Mouse (Mus musculus) lung, embryonic 14.5 days (tissue): ENCODE data around the gene Olfr13. TPM values are rescaled to one million over a fixed set of nuclear protein-coding genes. Genes with fewer than 3 reads are reported as not detected.
A peak's percentile ranks its signal among the peaks of the same experiment; 100 is the strongest.
"Not testable (repeated sequence)": the region's sequence is repeated elsewhere in the genome, so short reads cannot be mapped to it uniquely, and the experiment has no call there.

Experiments
- ATAC-seq: fragments of 200-750 bp; cut with Nextera tagmentation; 2 replicates; pipeline ENCODE4 v1.8.0; 2017; ENCODE audit warnings: mild to moderate bottlenecking, moderate TSS enrichment, moderate library complexity; ENCODE audit not compliant: insufficient read depth
- DNase-seq: peaks from one replicate; pipeline ENCODE4 v3.0.0-alpha.2; 2015
- H3K27ac ChIP-seq: fragments of 300-500 bp; sonication (generic); 2 replicates; pipeline ENCODE4 v1.5.1; 2014; ENCODE audit warnings: low read depth, mild to moderate bottlenecking, moderate library complexity
- H3K27me3 ChIP-seq: fragments of 300-500 bp; sonication (generic); 2 replicates; pipeline ENCODE4 v1.6.1; 2014; ENCODE audit warnings: low read length, control low read depth; ENCODE audit not compliant: insufficient read depth
- H3K36me3 ChIP-seq: fragments of 300-500 bp; sonication (generic); 2 replicates; pipeline ENCODE4 v1.6.1; 2014; ENCODE audit warnings: control low read depth; ENCODE audit not compliant: insufficient read depth
- H3K4me1 ChIP-seq: fragments of 300-500 bp; sonication (generic); 2 replicates; pipeline ENCODE4 v1.6.1; 2014; ENCODE audit warnings: antibody characterized with exemption, control low read depth; ENCODE audit not compliant: insufficient read depth
- H3K4me2 ChIP-seq: fragments of 300-500 bp; sonication (generic); 2 replicates; pipeline ENCODE4 v1.6.1; 2014; ENCODE audit warnings: mild to moderate bottlenecking
- H3K4me3 ChIP-seq: fragments of 300-500 bp; sonication (generic); 2 replicates; pipeline ENCODE4 v1.5.1; 2014; ENCODE audit warnings: low read depth, low read length
- H3K9ac ChIP-seq: fragments of 300-500 bp; sonication (generic); 2 replicates; pipeline ENCODE4 v1.6.1; 2014
- H3K9me3 ChIP-seq: fragments of 300-500 bp; sonication (generic); 2 replicates; pipeline ENCODE4 v1.6.1; 2016; ENCODE audit warnings: low read depth, low read length, control low read depth
- CTCF ChIP-seq: IDR thresholded peaks from 2 replicates; pipeline ENCODE4 v1.5.1; 2016; ENCODE audit warnings: antibody characterized with exemption, low read depth
- WGBS: fragments of 180-500 bp; shearing (Covaris S2); extraction: QIAGEN DNeasy Blood & Tissue Kit; methylation state at CpG from one replicate; pipeline ENCODE4 v1.1.7; 2014; 5-methylcytosine and 5-hydroxymethylcytosine counted together
- polyA plus RNA-seq: library from polyadenylated mRNA; unstranded; fragments of >200 nt; fragmentation: Nextera tagmentation; extraction: Ambion mirVana; gene quantifications from 2 replicates; pipeline ENCODE4 v1.2.1, GENCODE M21; 2014

Gene Olfr13
- polyA plus RNA-seq, 1 experiment from 2014 or later, result not detected

DNA sequence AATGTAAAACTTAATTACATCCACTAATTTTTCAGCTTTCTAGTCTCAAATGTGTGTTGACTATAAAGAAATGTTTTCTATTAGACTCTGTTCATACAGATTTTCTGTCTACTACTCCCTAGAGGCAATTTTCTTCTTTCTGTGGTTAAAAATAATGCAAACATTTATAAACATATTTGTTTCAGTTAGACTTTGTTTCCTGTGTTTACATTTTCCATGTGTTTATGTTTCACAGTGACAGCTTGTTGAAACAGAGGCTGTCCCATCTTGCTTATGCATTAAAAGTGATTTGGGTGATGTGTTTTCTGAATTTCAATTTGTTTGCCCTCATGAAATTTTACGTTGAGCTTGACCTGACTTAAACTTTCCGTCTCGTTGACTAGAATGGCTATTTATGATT, 19.0 kb downstream of the Olfr13 start:
- DNase-seq, result peak; percentile 78
- no peaks in the 10 kb centered on the region for H3K27me3 ChIP-seq
- H3K27ac ChIP-seq, result peak overlapping the region; percentile 65
- no peak overlapping the region for H3K4me2 ChIP-seq
- H3K9ac ChIP-seq, result no peak overlapping the region
- TF ChIP-seq CTCF, result no peak
- H3K9me3 ChIP-seq, result no peaks in the 10 kb centered on the region
- no peak overlapping the region for H3K4me3 ChIP-seq
- 24% methylated on average over 3 of the region's 3 CpGs for WGBS
- peak; percentile 70; the same call in 1 of the 2 replicates for ATAC-seq
- H3K36me3 ChIP-seq, result no peaks in the 10 kb centered on the region
- H3K4me1 ChIP-seq, result no peaks in the 10 kb centered on the region

DNA sequence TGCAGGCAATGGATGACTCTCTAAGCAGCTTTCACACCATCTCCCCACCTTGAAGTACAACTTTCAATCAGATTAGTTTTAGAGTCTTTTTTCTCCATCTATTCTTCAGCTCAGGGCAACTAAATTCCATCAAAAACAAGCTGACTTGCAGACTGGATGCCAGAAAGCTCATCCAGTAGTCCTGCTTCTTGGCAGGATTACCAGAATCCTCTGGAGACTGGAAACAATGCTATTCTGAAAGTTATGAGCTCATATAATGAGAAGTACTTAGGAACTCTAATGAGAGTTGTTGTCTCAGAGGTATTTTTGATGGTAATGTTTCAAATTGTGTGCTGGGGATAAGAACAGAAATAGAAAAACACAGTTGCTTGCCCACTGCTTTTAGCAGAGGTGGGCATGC, 24.8 kb downstream of the Olfr13 start, which contains the start of gene Olfr435:
TSS of gene Olfr435 (plus strand) at position 366 of the 400 bp plus-strand sequence.
- peak; percentile 19 for DNase-seq

DNA sequence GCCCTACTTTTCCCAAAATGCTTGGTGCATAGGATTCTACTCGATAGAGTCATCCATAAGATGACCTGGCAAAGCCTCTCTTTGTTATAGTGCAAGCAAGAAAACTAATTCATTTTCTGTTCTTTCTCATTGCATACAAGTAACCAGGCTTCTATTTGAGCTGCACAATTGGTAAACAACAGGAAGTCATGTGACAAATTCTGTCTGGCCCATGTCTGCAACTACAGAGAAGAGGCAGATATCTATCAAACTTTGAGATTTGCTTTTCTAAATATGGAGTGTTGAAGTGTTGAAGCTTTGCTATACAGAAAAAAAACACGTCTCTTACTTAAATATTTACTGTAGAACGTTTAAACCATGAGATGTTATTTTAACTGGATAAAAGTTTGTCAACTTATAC, 26.2 kb downstream of the Olfr13 start:
- Histone ChIP-seq H3K36me3 (no peaks in the 10 kb centered on the region), H3K4me2 (no peak overlapping the region), H3K4me3 (no peak overlapping the region), H3K27ac (no peak overlapping the region), H3K9ac (no peak overlapping the region), H3K9me3 (no peaks in the 10 kb centered on the region), H3K27me3 (no peaks in the 10 kb centered on the region), H3K4me1 (no peaks in the 10 kb centered on the region)
- 25% methylated on average over 3 of the region's 3 CpGs for WGBS
- peak; percentile 79 for ATAC-seq
- no peak for TF ChIP-seq CTCF
- DNase-seq, result peak; percentile 64

More for the DNA sequence above, 24.8 kb downstream of the Olfr13 start, which contains the start of gene Olfr435:
- Histone ChIP-seq H3K27me3 (no peaks in the 10 kb centered on the region), H3K4me2 (no peak within 1 kb of the TSS), H3K9me3 (no peaks in the 10 kb centered on the region), H3K27ac (no peak within 1 kb of the TSS), H3K36me3 (no peaks in the 10 kb centered on the region), H3K9ac (no peak within 1 kb of the TSS), H3K4me3 (no peak within 1 kb of the TSS), H3K4me1 (no peaks in the 10 kb centered on the region)
- TF ChIP-seq CTCF, result no peak
- no peak for ATAC-seq

DNA sequence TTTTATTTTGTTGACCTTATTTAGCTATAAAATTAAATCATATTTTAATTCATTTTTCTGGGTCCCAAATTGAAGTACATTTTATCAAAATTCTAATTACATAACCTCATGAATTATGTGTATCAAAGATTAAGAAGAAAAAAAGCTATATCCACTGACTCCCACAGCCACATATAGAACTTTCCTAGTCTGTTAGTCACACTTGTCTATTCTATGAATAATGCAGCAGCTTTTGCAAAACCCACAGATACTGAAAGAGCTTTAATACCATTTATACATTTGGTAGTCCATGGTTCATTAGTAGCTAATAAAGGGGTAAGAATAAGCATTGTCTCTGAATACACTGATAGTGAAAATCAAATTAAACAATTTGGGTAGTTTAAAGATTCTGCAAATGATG, 30.8 kb downstream of the Olfr13 start:
- H3K9ac ChIP-seq, result no peak overlapping the region
- H3K27me3 ChIP-seq, result no peaks in the 10 kb centered on the region
- H3K9me3 ChIP-seq, result no peaks in the 10 kb centered on the region
- H3K4me2 ChIP-seq, result no peak overlapping the region
- no peaks in the 10 kb centered on the region for H3K36me3 ChIP-seq
- no peaks in the 10 kb centered on the region for H3K4me1 ChIP-seq
- ATAC-seq (no peak), DNase-seq (no peak)
- no peak for TF ChIP-seq CTCF
- H3K27ac ChIP-seq, result no peak overlapping the region
- H3K4me3 ChIP-seq, result no peak overlapping the region

DNA sequence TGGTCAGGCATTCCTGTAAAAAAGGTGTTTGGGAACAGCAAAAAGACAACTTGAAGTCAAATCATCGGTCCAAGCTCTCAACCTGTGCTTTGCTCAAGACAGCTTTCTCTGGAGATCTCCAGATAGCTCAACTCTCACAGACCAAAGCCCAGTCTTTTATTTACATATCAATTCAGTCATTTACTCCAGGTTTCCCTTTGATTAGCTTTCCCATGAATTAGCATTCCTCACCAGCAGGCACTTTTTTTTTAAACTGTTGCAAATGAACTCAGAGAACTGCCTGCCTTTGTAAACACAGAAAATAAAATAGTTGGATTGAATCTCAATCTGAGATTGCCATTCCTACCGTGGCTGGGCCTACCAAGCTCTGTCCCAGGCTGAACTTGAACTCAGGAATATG, 33.4 kb downstream of the Olfr13 start:
- no peaks in the 10 kb centered on the region for H3K27me3 ChIP-seq
- no peak overlapping the region for H3K4me3 ChIP-seq
- no peak overlapping the region for H3K27ac ChIP-seq
- H3K4me1 ChIP-seq, result no peaks in the 10 kb centered on the region
- no peak for ATAC-seq
- H3K4me2 ChIP-seq, result no peak overlapping the region
- H3K9ac ChIP-seq, result no peak overlapping the region
- no peaks in the 10 kb centered on the region for H3K9me3 ChIP-seq
- no peaks in the 10 kb centered on the region for H3K36me3 ChIP-seq
- TF ChIP-seq CTCF, result no peak
- DNase-seq, result no peak
- WGBS, result 51% methylated on average over 2 of the region's 2 CpGs

DNA sequence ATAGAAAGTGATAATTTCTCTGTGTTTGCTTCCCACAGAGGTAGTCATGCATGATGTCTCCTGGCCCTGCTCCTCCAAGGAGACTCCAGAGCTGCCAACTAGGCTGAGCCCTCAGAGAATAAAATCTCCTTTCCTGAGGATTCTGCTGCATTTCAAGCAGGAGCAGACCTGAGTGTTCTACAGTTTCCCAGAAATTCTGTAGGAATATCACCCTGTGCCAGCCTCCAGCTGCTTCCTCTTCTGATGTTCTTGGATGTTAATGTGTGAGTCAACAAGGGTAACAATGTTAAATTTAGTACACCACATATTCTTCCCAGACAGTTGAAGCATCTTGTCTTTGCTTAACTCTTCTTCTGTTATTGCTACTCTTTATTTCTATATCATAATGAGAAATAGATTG, 40.9 kb downstream of the Olfr13 start, which contains the start of gene Olfr434:
TSS of gene Olfr434 (plus strand) at position 149 of the 400 bp plus-strand sequence.
- not testable (repeated sequence) for H3K36me3 ChIP-seq, H3K27ac ChIP-seq, H3K4me1 ChIP-seq, H3K9me3 ChIP-seq, H3K9ac ChIP-seq, DNase-seq, H3K4me2 ChIP-seq, H3K4me3 ChIP-seq, ATAC-seq, H3K27me3 ChIP-seq

Other genes starting within 250 kb of the Olfr13 start
- not detected in 2 replicates for gene Olfr444, start 223.1 kb upstream of the Olfr13 start, polyA plus RNA-seq
- not detected in 2 replicates for gene Olfr441, start 65.8 kb upstream of the Olfr13 start, polyA plus RNA-seq
- not detected in 2 replicates for gene Olfr237-ps1, start 25.6 kb upstream of the Olfr13 start, polyA plus RNA-seq
- gene Olfr437, start 8.9 kb upstream of the Olfr13 start, polyA plus RNA-seq, result not detected in 2 replicates
- gene Olfr435, start 25.0 kb downstream of the Olfr13 start, polyA plus RNA-seq, result not detected in 2 replicates
- not detected in 2 replicates for gene Olfr434, start 40.9 kb downstream of the Olfr13 start, polyA plus RNA-seq
- not detected in 2 replicates for gene Olfr47, start 59.4 kb downstream of the Olfr13 start, polyA plus RNA-seq
- 20.3 and 21.2 TPM in 2 replicates for gene Arhgef5, start 93.4 kb downstream of the Olfr13 start, polyA plus RNA-seq
- gene Nobox, start 137.4 kb downstream of the Olfr13 start, polyA plus RNA-seq, result 0.29 and 0.45 TPM in 2 replicates